Mouse (Mus musculus) testis, adult 2 months (tissue): Measurements from ENCODE around the gene Pou3f1.

Source experiments
- CTCF ChIP-seq: fragments of 200-500 bp; IDR thresholded peaks from 2 replicates; pipeline ENCODE4 v1.5.1; 2012; ENCODE audit warnings: low read depth, mild to moderate bottlenecking, inconsistent platforms, low read length, moderate library complexity; ENCODE audit not compliant: control insufficient read depth, insufficient read depth, insufficient replicate concordance
- POLR2A ChIP-seq: fragments of 200-500 bp; IDR thresholded peaks from 2 replicates; pipeline ENCODE4 v1.6.1; 2012; ENCODE audit warnings: low read depth, mild to moderate bottlenecking, inconsistent platforms, low read length, moderate library complexity; ENCODE audit not compliant: control insufficient read depth

DNA sequence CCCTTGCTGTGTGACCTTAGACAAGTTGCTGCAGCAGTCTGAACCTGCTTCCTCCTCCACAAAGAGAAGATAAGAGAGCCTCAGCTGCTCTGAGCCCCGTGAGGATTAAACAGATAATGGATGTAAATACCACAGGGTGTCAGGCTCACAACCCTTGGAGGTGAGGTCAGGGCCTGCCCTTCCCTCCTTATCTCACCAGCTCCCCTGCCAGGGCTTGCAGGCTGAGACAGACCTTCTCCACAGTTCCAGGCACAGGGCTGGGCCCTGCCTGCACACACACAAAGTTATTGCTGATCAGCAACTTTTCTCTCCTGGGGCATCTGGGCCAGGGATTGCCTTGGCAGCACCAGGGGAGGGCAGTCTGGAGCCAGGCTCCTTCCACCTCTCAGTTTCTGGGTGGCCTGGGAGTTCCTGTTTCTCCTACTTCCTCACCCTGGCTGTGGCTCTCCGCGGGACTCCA lies 11.6 kb upstream of the Pou3f1 start:
- no peak for TF ChIP-seq POLR2A
- no peak; the same call in 1 of the 2 replicates for TF ChIP-seq CTCF
